Mouse (Mus musculus) limb, embryonic 11.5 days (tissue): Measurements from ENCODE around the gene Spz1. TPM values are rescaled to one million over a fixed set of nuclear protein-coding genes. Genes with fewer than 3 reads are reported as not detected.

ENCODE experiments used
- ATAC-seq: fragments of 200-750 bp; cut with Nextera tagmentation; 2 replicates; pipeline ENCODE4 v1.8.0; 2017; ENCODE audit warnings: low read depth; ENCODE audit not compliant: insufficient number of reproducible peaks, low FRiP score, low TSS enrichment
- DNase-seq: peaks from one replicate; pipeline ENCODE4 v3.0.0-alpha.2; 2015; ENCODE audit warnings: low spot score
- H3K27ac ChIP-seq: fragments of 300-500 bp; sonication (generic); replicated peaks from 2 replicates; pipeline ENCODE4 v1.5.1; 2014; ENCODE audit warnings: low read depth, mild to moderate bottlenecking, low read length
- H3K27me3 ChIP-seq: fragments of 300-500 bp; sonication (generic); 2 replicates; pipeline ENCODE4 v1.6.1; 2014; ENCODE audit warnings: mild to moderate bottlenecking, low read length, mixed read lengths; ENCODE audit not compliant: control insufficient read depth, insufficient read depth
- H3K36me3 ChIP-seq: fragments of 300-500 bp; sonication (generic); 2 replicates; pipeline ENCODE4 v1.6.1; 2014; ENCODE audit warnings: mild to moderate bottlenecking, low read length, moderate library complexity, mixed read lengths; ENCODE audit not compliant: control insufficient read depth, insufficient read depth
- H3K4me1 ChIP-seq: fragments of 300-500 bp; sonication (generic); 2 replicates; pipeline ENCODE4 v1.6.1; 2014; ENCODE audit warnings: low read length, mixed read lengths; ENCODE audit not compliant: control insufficient read depth, insufficient read depth
- H3K4me2 ChIP-seq: fragments of 300-500 bp; sonication (generic); 2 replicates; pipeline ENCODE4 v1.6.1; 2014; ENCODE audit warnings: low read depth, mild to moderate bottlenecking, moderate library complexity; ENCODE audit not compliant: severe bottlenecking
- H3K4me3 ChIP-seq: fragments of 300-500 bp; sonication (generic); 2 replicates; pipeline ENCODE4 v1.5.1; 2014; ENCODE audit warnings: low read depth, low read length
- H3K9ac ChIP-seq: fragments of 300-500 bp; sonication (generic); 2 replicates; pipeline ENCODE4 v1.6.1; 2014; ENCODE audit warnings: mild to moderate bottlenecking, low read length
- H3K9me3 ChIP-seq: fragments of 300-500 bp; sonication (generic); 2 replicates; pipeline ENCODE4 v1.6.1; 2016; ENCODE audit warnings: low read length; ENCODE audit not compliant: control insufficient read depth
- WGBS: fragments of 180-500 bp; shearing (Covaris S2); extraction: QIAGEN DNeasy Blood & Tissue Kit; methylation state at CpG from one replicate; pipeline ENCODE4 v1.1.7; 2014; 5-methylcytosine and 5-hydroxymethylcytosine counted together
- polyA plus RNA-seq: library from polyadenylated mRNA; unstranded; fragments of >200 nt; fragmentation: Nextera tagmentation; extraction: Ambion mirVana; gene quantifications from 2 replicates; pipeline ENCODE4 v1.2.1, GENCODE M21; 2014

Spz1 gene
- polyA plus RNA-seq, 1 experiment from 2014 or later = not detected

GRCm38 (mm10) chr13:92529828-92530720 lies 45.9 kb downstream of the Spz1 start:
- no peaks in the 10 kb centered on the region for H3K36me3 ChIP-seq
- H3K4me1 ChIP-seq = no peaks in the 10 kb centered on the region
- no peaks in the 10 kb centered on the region for H3K9me3 ChIP-seq
- ATAC-seq (peak; percentile 89; the same call in 1 of the 2 replicates), DNase-seq (no peak)
- WGBS = 4% methylated on average over 44 of the region's 47 CpGs
- peak overlapping the region; percentile 64 for H3K4me2 ChIP-seq
- peak overlapping the region; percentile 86 for H3K9ac ChIP-seq
- H3K27ac ChIP-seq = peak overlapping the region; percentile 86
- peak overlapping the region; percentile 73 for H3K4me3 ChIP-seq
- H3K27me3 ChIP-seq = no peaks in the 10 kb centered on the region

Other genes starting within 250 kb of the Spz1 start
- gene Dhfr, start 221.4 kb downstream of the Spz1 start, polyA plus RNA-seq = 28.5 and 30.1 TPM in 2 replicates
- 44.3 and 47.3 TPM in 2 replicates for gene Msh3, start 221.2 kb downstream of the Spz1 start, polyA plus RNA-seq
- gene Ankrd34b, start 150.3 kb downstream of the Spz1 start, polyA plus RNA-seq = 0.09 and 0.10 TPM in 2 replicates
- 0.25 TPM in 1 of 2 replicates, not detected in the other for gene Fam151b, start 92.2 kb downstream of the Spz1 start, polyA plus RNA-seq
- gene Zfyve16, start 45.3 kb downstream of the Spz1 start, polyA plus RNA-seq = 16.1 and 18.0 TPM in 2 replicates
- gene Serinc5, start 34.9 kb upstream of the Spz1 start, polyA plus RNA-seq = 7.0 and 7.4 TPM in 2 replicates
- gene Thbs4, start 218.6 kb upstream of the Spz1 start, polyA plus RNA-seq = 0.61 and 0.72 TPM in 2 replicates